Mouse (Mus musculus) CH12.LX (cell line): ENCODE measurements around the gene Hist1h2bg. TPM values are rescaled to one million over a fixed set of nuclear protein-coding genes. Genes with fewer than 3 reads are reported as not detected.

Experiments used
- DNase-seq: peaks from one replicate; pipeline ENCODE4 v3.0.0-alpha.2; 2013; ENCODE audit errors: extremely low read depth
- H3K27ac ChIP-seq: 2 replicates; pipeline ENCODE4 v1.5.1; 2012; ENCODE audit warnings: low read depth, mild to moderate bottlenecking, control low read depth, moderate library complexity; ENCODE audit not compliant: insufficient read depth
- H3K27me3 ChIP-seq: replicated peaks from 2 replicates; pipeline ENCODE3; 2012; ENCODE audit warnings: inconsistent platforms
- H3K36me3 ChIP-seq, 2 experiments: replicated peaks in 1 of 2; 2 replicates each; pipeline versions ENCODE3 to v1.6.1; 2012; ENCODE audit warnings: inconsistent platforms in 1 of 2, low read length in 1 of 2, mild to moderate bottlenecking in 1 of 2, mixed read lengths in 1 of 2, moderate library complexity in 1 of 2; ENCODE audit not compliant: control insufficient read depth in 1 of 2, insufficient read depth in 1 of 2
- H3K4me1 ChIP-seq, 2 experiments: 2 replicates each; pipeline ENCODE4 v1.6.1; 2012; ENCODE audit warnings: inconsistent platforms in 1 of 2, moderate library complexity in 1 of 2; ENCODE audit not compliant: insufficient read depth in 2 of 2, control insufficient read depth in 1 of 2
- H3K4me2 ChIP-seq: 2 replicates; pipeline ENCODE4 v1.6.1; 2012; ENCODE audit warnings: low read depth, mild to moderate bottlenecking, control low read depth; ENCODE audit not compliant: poor library complexity, insufficient read depth, severe bottlenecking
- H3K4me3 ChIP-seq, 3 experiments: fragments of 150-350 bp in 1 of 3; sonication (generic) in 1 of 3; replicated peaks in 1 of 3; 2 replicates each; pipeline versions ENCODE3 to v1.5.1; 2011 to 2012; ENCODE audit warnings: low read depth in 2 of 3, low read length in 2 of 3, mild to moderate bottlenecking in 2 of 3, moderate library complexity in 2 of 3, control low read depth in 1 of 3, improper control_type of control experiment in 1 of 3, inconsistent platforms in 1 of 3, mixed read lengths in 1 of 3; ENCODE audit not compliant: poor library complexity in 1 of 3
- H3K79me2 ChIP-seq: replicated peaks from 2 replicates; pipeline ENCODE4 v1.6.1; 2012; ENCODE audit warnings: mild to moderate bottlenecking, moderate library complexity; ENCODE audit not compliant: control insufficient read depth, poor library complexity, insufficient read depth, severe bottlenecking; ENCODE audit errors: extremely low read depth
- H3K9ac ChIP-seq: 2 replicates; pipeline ENCODE4 v1.6.1; 2012; ENCODE audit warnings: low read depth, mild to moderate bottlenecking, control low read depth, moderate library complexity; ENCODE audit not compliant: insufficient read depth
- H3K9me3 ChIP-seq: replicated peaks from 2 replicates; pipeline ENCODE3; 2012; ENCODE audit warnings: low read length, inconsistent platforms, mixed read lengths
- CHD1 ChIP-seq: IDR thresholded peaks from 2 replicates; pipeline ENCODE4 v1.6.1; 2012; ENCODE audit warnings: low read depth, low read length, improper control_type of control experiment, inconsistent platforms
- CHD2 ChIP-seq: IDR thresholded peaks from 2 replicates; pipeline ENCODE4 v1.6.1; 2011; ENCODE audit warnings: low read length, improper control_type of control experiment
- CTCF ChIP-seq, 2 experiments: IDR thresholded peaks in 1 of 2; conservative IDR thresholded peaks in 1 of 2; 2 replicates each; pipeline ENCODE4 v1.5.1; 2011 to 2012; ENCODE audit warnings: low read depth in 2 of 2, low read length in 2 of 2, improper control_type of control experiment in 1 of 2, inconsistent platforms in 1 of 2, mild to moderate bottlenecking in 1 of 2, moderate library complexity in 1 of 2
- E2F4 ChIP-seq: IDR thresholded peaks from 2 replicates; pipeline ENCODE4 v1.6.1; 2011; ENCODE audit warnings: low read depth, low read length, improper control_type of control experiment; ENCODE audit not compliant: insufficient replicate concordance
- ETS1 ChIP-seq: conservative IDR thresholded peaks from 2 replicates; pipeline ENCODE4 v1.6.1; 2012; ENCODE audit warnings: low read depth, mild to moderate bottlenecking, inconsistent platforms, low read length, improper control_type of control experiment, moderate library complexity
- GABPA ChIP-seq: IDR thresholded peaks from 2 replicates; pipeline ENCODE4 v1.6.1; 2012; ENCODE audit warnings: low read depth, low read length, improper control_type of control experiment, inconsistent platforms; ENCODE audit not compliant: insufficient replicate concordance
- HCFC1 ChIP-seq: IDR thresholded peaks from 2 replicates; pipeline ENCODE4 v1.6.1; 2012; ENCODE audit warnings: low read depth, mild to moderate bottlenecking, inconsistent platforms, low read length, improper control_type of control experiment
- JUN ChIP-seq: IDR thresholded peaks from 2 replicates; pipeline ENCODE4 v1.6.1; 2011; ENCODE audit warnings: low read depth, mild to moderate bottlenecking, low read length, improper control_type of control experiment, moderate library complexity; ENCODE audit not compliant: insufficient read depth
- JUND ChIP-seq: conservative IDR thresholded peaks from 2 replicates; pipeline ENCODE4 v1.6.1; 2011; ENCODE audit warnings: low read depth, low read length, improper control_type of control experiment
- MAFK ChIP-seq: IDR thresholded peaks from 2 replicates; pipeline ENCODE4 v1.6.1; 2011; ENCODE audit warnings: low read length, improper control_type of control experiment; ENCODE audit not compliant: insufficient replicate concordance
- MAX ChIP-seq: IDR thresholded peaks from 2 replicates; pipeline ENCODE4 v1.6.1; 2011; ENCODE audit warnings: low read length, improper control_type of control experiment
- MAZ ChIP-seq: IDR thresholded peaks from 2 replicates; pipeline ENCODE4 v1.6.1; 2012; ENCODE audit warnings: low read depth, mild to moderate bottlenecking, inconsistent platforms, low read length, improper control_type of control experiment, moderate library complexity
- MEF2A ChIP-seq: IDR thresholded peaks from 2 replicates; pipeline ENCODE4 v1.6.1; 2014; ENCODE audit warnings: low read depth, mild to moderate bottlenecking, inconsistent platforms, low read length, improper control_type of control experiment, borderline replicate concordance
- MXI1 ChIP-seq: IDR thresholded peaks from 2 replicates; pipeline ENCODE4 v1.6.1; 2011; ENCODE audit warnings: mild to moderate bottlenecking, low read depth, low read length, improper control_type of control experiment
- MYC ChIP-seq: IDR thresholded peaks from 2 replicates; pipeline ENCODE4 v1.6.1; 2011; ENCODE audit warnings: low read depth, mild to moderate bottlenecking, improper control_type of control experiment, low read length
- PAX5 ChIP-seq: IDR thresholded peaks from 2 replicates; pipeline ENCODE4 v1.6.1; 2012; ENCODE audit warnings: low read length, inconsistent platforms, mixed read lengths
- POLR2A ChIP-seq: IDR thresholded peaks from 2 replicates; pipeline ENCODE4 v1.6.1; 2011; ENCODE audit warnings: low read depth, mild to moderate bottlenecking, improper control_type of control experiment, low read length
- POLR2AphosphoS2 ChIP-seq: IDR thresholded peaks from 2 replicates; pipeline ENCODE4 v1.6.1; 2011; ENCODE audit warnings: low read depth, low read length, improper control_type of control experiment
- RAD21 ChIP-seq: IDR thresholded peaks from 2 replicates; pipeline ENCODE4 v1.6.1; 2011; ENCODE audit warnings: low read depth, mild to moderate bottlenecking, low read length, improper control_type of control experiment, moderate library complexity
- SIN3A ChIP-seq: IDR thresholded peaks from 2 replicates; pipeline ENCODE4 v1.6.1; 2012; ENCODE audit warnings: low read length, improper control_type of control experiment, inconsistent platforms
- SMC3 ChIP-seq: IDR thresholded peaks from 2 replicates; pipeline ENCODE4 v1.6.1; 2011; ENCODE audit warnings: low read depth, low read length, improper control_type of control experiment
- TBP ChIP-seq: conservative IDR thresholded peaks from 2 replicates; pipeline ENCODE4 v1.6.1; 2011; ENCODE audit warnings: low read depth, low read length, improper control_type of control experiment
- TCF12 ChIP-seq: IDR thresholded peaks from 2 replicates; pipeline ENCODE4 v1.6.1; 2014; ENCODE audit warnings: low read depth, mild to moderate bottlenecking, inconsistent platforms, low read length, improper control_type of control experiment
- UBTF ChIP-seq: IDR thresholded peaks from 2 replicates; pipeline ENCODE4 v1.6.1; 2012; ENCODE audit warnings: low read depth, mild to moderate bottlenecking, inconsistent platforms, low read length, improper control_type of control experiment, moderate library complexity
- USF1 ChIP-seq: IDR thresholded peaks from 2 replicates; pipeline ENCODE4 v1.6.1; 2014; ENCODE audit warnings: low read depth, mild to moderate bottlenecking, inconsistent platforms, low read length, improper control_type of control experiment
- ZC3H11A ChIP-seq: IDR thresholded peaks from 2 replicates; pipeline ENCODE4 v1.6.1; 2012; ENCODE audit warnings: low read depth, mild to moderate bottlenecking, inconsistent platforms, low read length, improper control_type of control experiment
- ZKSCAN1 ChIP-seq: IDR thresholded peaks from 2 replicates; pipeline ENCODE4 v1.6.1; 2012; ENCODE audit warnings: low read depth, inconsistent platforms, low read length, improper control_type of control experiment, borderline replicate concordance
- ZNF384 ChIP-seq: IDR thresholded peaks from 2 replicates; pipeline ENCODE4 v1.6.1; 2012; ENCODE audit warnings: low read depth, low read length, improper control_type of control experiment, inconsistent platforms
- dilution Hi-C: fragments of 300-500 bp; cut with MboI; formaldehyde crosslinking; loops from 2 replicates; pipeline ENCODE4 v1.14.3; 2020; ENCODE audit warnings: low sequenced_read_pairs; ENCODE audit not compliant: extremely low pct_unique_long_range_greater_than_20kb, extremely low pct_ligation_motif_present
- in situ Hi-C: fragments of 300-500 bp; cut with MboI; formaldehyde crosslinking; loops from 3 replicates; pipeline ENCODE4 v1.14.3; 2019; ENCODE audit warnings: low sequenced_read_pairs, low pct_ligation_motif_present, low pct_unique_long_range_greater_than_20kb, mixed read lengths
- polyA plus RNA-seq: library from polyadenylated mRNA; unstranded; fragments of >175 nt; gene quantifications from 2 replicates; pipeline ENCODE4 v1.2.1, GENCODE M21; 2012; ENCODE audit warnings: low read depth; ENCODE audit not compliant: insufficient read length
- total RNA-seq, 2 experiments: library from RNA; depleted of rRNA; stranded (reverse); fragments of 300-350 nt in 1 of 2; fragments of >200 nt in 1 of 2; gene quantifications; 2 replicates each; pipeline ENCODE4 v1.2.3; 2012 to 2014

Gene Hist1h2bg
- total and polyA plus RNA-seq, 3 experiments = 9.4 to 3,252 (median 136) TPM

- in situ Hi-C loops = loop anchor here (25.0 kb wide), 1 partner anchor 1826 kb away; the partner anchor contains the start of gene Hist1h4j
- H3K4me3 ChIP-seq = peak overlapping the region; percentile 35 to 58 (median 49)
Measured at GRCm38 (mm10) chr13:23562699-23563462, 8.3 kb upstream of the Hist1h2bg start.

GRCm38 (mm10) chr13:23564482-23564881 is 6.7 kb upstream of the Hist1h2bg start:
- H3K27ac ChIP-seq = no peak overlapping the region
- H3K4me3 ChIP-seq = no peak overlapping the region
- no peaks in the 10 kb centered on the region for H3K9me3 ChIP-seq
- TF ChIP-seq ZNF384 (peak; percentile 59), UBTF (no peak)
- no peaks in the 10 kb centered on the region for H3K36me3 ChIP-seq
- peaks cover 3 to 22% of the 10 kb centered on the region in 2 experiments; a peak in 2 of 4 replicates for H3K4me1 ChIP-seq
- dilution Hi-C loops = no loop called here
- no peak overlapping the region for H3K4me2 ChIP-seq
- in situ Hi-C loops = loop anchor here (25.0 kb wide), 1 partner anchor 1827 kb away; the partner anchor contains the start of gene Hist1h4j
- H3K9ac ChIP-seq = 0 out of 2 replicates have a peak overlapping the region, but pooled peaks have one; percentile 6
- H3K27me3 ChIP-seq = no peaks in the 10 kb centered on the region
- H3K79me2 ChIP-seq = no peaks in the 10 kb centered on the region
- no peak for DNase-seq

More at GRCm38 (mm10) chr13:23562699-23563462, 8.3 kb upstream of the Hist1h2bg start:
- TF ChIP-seq RAD21 = no peak
- TF ChIP-seq TBP = peak; percentile 93
- TF ChIP-seq GABPA = no peak
- TF ChIP-seq CHD2 = peak; percentile 24; the same call in 1 of the 2 replicates
- no peak for TF ChIP-seq UBTF
- no peak for TF ChIP-seq MYC
- TF ChIP-seq TCF12 = peak; percentile 65; the same call in 1 of the 2 replicates
- no peak for TF ChIP-seq JUND
- no peak for TF ChIP-seq ZKSCAN1
- TF ChIP-seq MEF2A = no peak; the same call in 1 of the 2 replicates
- TF ChIP-seq MXI1 = 0 out of 2 replicates have a peak, but pooled peaks have one; percentile 5
- TF ChIP-seq MAX = 0 out of 2 replicates have a peak, but pooled peaks have one; percentile 8
- TF ChIP-seq MAFK = 0 out of 2 replicates have a peak, but pooled peaks have one; percentile 69
- no peak for TF ChIP-seq MAZ
- no peak for TF ChIP-seq JUN
- TF ChIP-seq SIN3A = peak; percentile 5; the same call in 1 of the 2 replicates
- TF ChIP-seq PAX5 = no peak
- no peak for TF ChIP-seq ZC3H11A
- no peak for TF ChIP-seq ETS1
- no peak for TF ChIP-seq POLR2A
- TF ChIP-seq POLR2AphosphoS2 = no peak
- no peak for TF ChIP-seq E2F4
- TF ChIP-seq CHD1 = peak; percentile 16; the same call in 1 of the 2 replicates
- no peak for TF ChIP-seq USF1
- TF ChIP-seq SMC3 = no peak
- TF ChIP-seq HCFC1 = peak; percentile 50; the same call in 1 of the 2 replicates
- peak in 1 of 2 experiments; percentile 59; a peak in 2 of 4 replicates for TF ChIP-seq CTCF (conservative IDR thresholded peaks at IDR 0.05 in 1 of 2, IDR thresholded peaks at IDR 0.05 in 1 of 2; ENCODE audit: low read depth in 2 of 2, low read length in 2 of 2)
- Histone ChIP-seq H3K79me2 (no peaks in the 10 kb centered on the region), H3K4me1 (peaks cover 3 to 22% of the 10 kb centered on the region in 2 experiments; a peak in 2 of 4 replicates), H3K27me3 (no peaks in the 10 kb centered on the region), H3K27ac (peak overlapping the region; percentile 97), H3K9ac (peak overlapping the region; percentile 100), H3K9me3 (no peaks in the 10 kb centered on the region), H3K36me3 (no peaks in the 10 kb centered on the region), H3K4me2 (peak overlapping the region; percentile 99)
- DNase-seq = peak; percentile 76
- dilution Hi-C loops = no loop called here
